Mouse (Mus musculus): Measurements from ENCODE around the gene P2rx7.

GRCm38 (mm10) chr5:122639986-122640385 lies 3.7 kb upstream of the P2rx7 start:
- no peak for TF ChIP-seq EP300 (IDR thresholded peaks at IDR 0.05)
- TF ChIP-seq CTCF (IDR thresholded peaks at IDR 0.05): peak; percentile 36

Data from lung, postnatal 0 days (tissue).